Mouse (Mus musculus) midbrain, postnatal 0 days (tissue): ENCODE data around the gene Olfr1371. TPM values are rescaled to one million over a fixed set of nuclear protein-coding genes. Genes with fewer than 3 reads are reported as not detected.

Experiments used
- ATAC-seq: fragments of 200-750 bp; cut with Nextera tagmentation; 2 replicates; pipeline ENCODE4 v1.8.0; 2017; ENCODE audit warnings: moderate number of reproducible peaks, mild to moderate bottlenecking, moderate TSS enrichment, moderate library complexity; ENCODE audit not compliant: low FRiP score
- DNase-seq: peaks from one replicate; pipeline ENCODE4 v3.0.0-alpha.2; 2015; ENCODE audit warnings: low spot score
- H3K27ac ChIP-seq: fragments of 300-500 bp; sonication (generic); 2 replicates; pipeline ENCODE4 v1.5.1; 2014; ENCODE audit warnings: low read depth, mild to moderate bottlenecking, low read length, mixed read lengths
- H3K27me3 ChIP-seq: fragments of 300-500 bp; sonication (generic); 2 replicates; pipeline ENCODE4 v1.6.1; 2014; ENCODE audit warnings: low read length, control low read depth, mixed read lengths; ENCODE audit not compliant: insufficient read depth
- H3K36me3 ChIP-seq: fragments of 300-500 bp; sonication (generic); 2 replicates; pipeline ENCODE4 v1.6.1; 2014; ENCODE audit warnings: low read length, control low read depth, mixed read lengths; ENCODE audit not compliant: insufficient read depth
- H3K4me1 ChIP-seq: fragments of 300-500 bp; sonication (generic); 2 replicates; pipeline ENCODE4 v1.6.1; 2014; ENCODE audit warnings: mild to moderate bottlenecking, control low read depth, antibody characterized with exemption, low read length, mixed read lengths; ENCODE audit not compliant: insufficient read depth
- H3K4me2 ChIP-seq: fragments of 300-500 bp; sonication (generic); 2 replicates; pipeline ENCODE4 v1.6.1; 2014; ENCODE audit warnings: low read depth, mild to moderate bottlenecking, low read length, mixed read lengths; ENCODE audit not compliant: poor library complexity, severe bottlenecking
- H3K4me3 ChIP-seq: fragments of 300-500 bp; sonication (generic); 2 replicates; pipeline ENCODE4 v1.5.1; 2014; ENCODE audit warnings: low read depth, mild to moderate bottlenecking, low read length, moderate library complexity
- H3K9ac ChIP-seq: fragments of 300-500 bp; sonication (generic); replicated peaks from 2 replicates; pipeline ENCODE4 v1.6.1; 2014; ENCODE audit warnings: mild to moderate bottlenecking, low read length, moderate library complexity, mixed read lengths; ENCODE audit not compliant: poor library complexity, severe bottlenecking
- H3K9me3 ChIP-seq: fragments of 300-500 bp; sonication (generic); 2 replicates; pipeline ENCODE4 v1.6.1; 2016; ENCODE audit warnings: low read length, control low read depth
- CTCF ChIP-seq: IDR thresholded peaks from 2 replicates; pipeline ENCODE4 v1.5.1; 2016; ENCODE audit warnings: antibody characterized with exemption, mild to moderate bottlenecking
- WGBS: fragments of 180-500 bp; shearing (Covaris S2); extraction: QIAGEN DNeasy Blood & Tissue Kit; methylation state at CpG from one replicate; pipeline ENCODE4 v1.1.7; 2014; 5-methylcytosine and 5-hydroxymethylcytosine counted together
- polyA plus RNA-seq: library from polyadenylated mRNA; unstranded; fragments of >200 nt; fragmentation: Nextera tagmentation; extraction: Ambion mirVana; gene quantifications from 2 replicates; pipeline ENCODE4 v1.2.1, GENCODE M21; 2015
- total RNA-seq: library from RNA; depleted of rRNA; stranded (reverse); fragments of >200 nt; gene quantifications from 2 replicates; pipeline ENCODE4 v1.2.3, GENCODE M21; 2014; rRNA removed

Gene Olfr1371
- total RNA-seq (not detected in 2 replicates), polyA plus RNA-seq (not detected in 2 replicates)

- Histone ChIP-seq H3K4me2 (no peak within 1 kb of the TSS), H3K36me3 (no peaks in the 10 kb centered on the region), H3K4me1 (no peaks in the 10 kb centered on the region), H3K9me3 (no peaks in the 10 kb centered on the region), H3K27ac (no peak within 1 kb of the TSS), H3K4me3 (no peak within 1 kb of the TSS), H3K27me3 (no peaks in the 10 kb centered on the region), H3K9ac (no peak within 1 kb of the TSS)
- DNase-seq (no peak), ATAC-seq (no peak)
- TF ChIP-seq CTCF = no peak
These were observed at the start of gene Olfr1371 for GRCm38 (mm10) chr11:52213887-52214286. TSS of gene Olfr1371 (minus strand) at chr11:52213987.

DNA sequence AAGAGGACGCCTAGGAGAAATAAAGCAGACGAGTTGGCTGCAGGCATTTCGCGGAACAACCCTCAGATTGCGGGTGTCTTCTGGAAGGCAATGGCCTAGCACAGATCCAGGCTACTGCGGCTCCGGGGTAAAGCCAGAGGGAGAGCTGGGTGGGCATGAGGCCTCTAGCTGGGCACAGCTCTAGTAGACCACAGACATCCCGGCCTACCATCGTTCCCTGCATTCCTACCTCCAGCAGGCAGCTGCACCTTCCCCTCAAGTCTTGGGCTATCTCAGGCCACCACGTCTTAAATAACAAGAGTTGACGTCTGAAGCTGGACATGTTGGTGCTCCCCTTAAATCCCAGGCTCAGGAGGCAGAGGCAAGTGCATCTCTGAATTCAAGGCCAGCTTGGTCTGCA lies 48.6 kb upstream of the Olfr1371 start:
- WGBS = 96% methylated on average over 11 of the region's 11 CpGs
- H3K4me2 ChIP-seq = no peak overlapping the region

GRCm38 (mm10) chr11:52261937-52262336 lies 48.1 kb upstream of the Olfr1371 start:
- DNase-seq (no peak), ATAC-seq (no peak)
- peak; percentile 64 for TF ChIP-seq CTCF
- Histone ChIP-seq H3K27me3 (no peaks in the 10 kb centered on the region), H3K9ac (no peak overlapping the region), H3K4me3 (no peak overlapping the region), H3K9me3 (no peaks in the 10 kb centered on the region), H3K27ac (no peak overlapping the region), H3K36me3 (no peaks in the 10 kb centered on the region), H3K4me1 (no peaks in the 10 kb centered on the region), H3K4me2 (no peak overlapping the region)
- WGBS = 61% methylated on average over 5 of the region's 5 CpGs

More for the DNA sequence above, 48.6 kb upstream of the Olfr1371 start:
- no peak for TF ChIP-seq CTCF
- no peak for DNase-seq
- Histone ChIP-seq H3K9me3 (no peaks in the 10 kb centered on the region), H3K4me3 (no peak overlapping the region), H3K27me3 (no peaks in the 10 kb centered on the region), H3K4me1 (no peaks in the 10 kb centered on the region), H3K27ac (no peak overlapping the region), H3K36me3 (no peaks in the 10 kb centered on the region), H3K9ac (no peak overlapping the region)
- ATAC-seq = no peak

GRCm38 (mm10) chr11:52260878-52261277 lies 47.1 kb upstream of the Olfr1371 start:
- Histone ChIP-seq H3K27ac (no peak overlapping the region), H3K9ac (no peak overlapping the region), H3K36me3 (no peaks in the 10 kb centered on the region), H3K9me3 (no peaks in the 10 kb centered on the region), H3K4me3 (no peak overlapping the region), H3K4me2 (no peak overlapping the region), H3K4me1 (no peaks in the 10 kb centered on the region), H3K27me3 (no peaks in the 10 kb centered on the region)
- TF ChIP-seq CTCF = no peak
- ATAC-seq (no peak), DNase-seq (no peak)
- 61% methylated on average over 4 of the region's 4 CpGs for WGBS

- Histone ChIP-seq H3K4me3 (no peak overlapping the region), H3K27ac (no peak overlapping the region), H3K27me3 (no peaks in the 10 kb centered on the region), H3K36me3 (no peaks in the 10 kb centered on the region), H3K9me3 (no peaks in the 10 kb centered on the region), H3K4me1 (no peaks in the 10 kb centered on the region), H3K4me2 (no peak overlapping the region), H3K9ac (no peak overlapping the region)
- no peak for TF ChIP-seq CTCF
- no peak for DNase-seq
- ATAC-seq = no peak
- WGBS = 88% methylated on average over 5 of the region's 5 CpGs
These were observed 44.9 kb upstream of the Olfr1371 start for GRCm38 (mm10) chr11:52258711-52259110.

DNA sequence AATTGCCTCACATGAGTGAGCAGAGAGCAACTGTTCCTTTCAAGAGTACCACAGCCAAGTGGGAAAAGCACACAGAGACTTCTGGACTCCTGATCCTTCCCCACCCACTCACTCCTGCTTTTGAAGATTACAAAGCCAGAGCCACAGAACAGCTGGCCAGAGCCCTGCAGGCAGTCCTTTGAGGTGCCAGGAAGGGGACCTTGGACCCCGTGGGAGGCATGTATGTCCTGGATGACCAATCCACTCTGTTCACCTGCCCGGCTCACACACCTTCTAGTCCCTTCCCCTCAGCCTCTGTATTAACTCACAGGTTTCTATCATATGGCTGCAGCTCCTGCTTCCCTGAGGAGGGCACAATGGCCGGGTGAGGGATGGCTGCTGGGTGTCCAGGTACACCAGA lies 43.6 kb upstream of the Olfr1371 start:
- TF ChIP-seq CTCF = no peak
- no peak overlapping the region for H3K4me2 ChIP-seq
- no peaks in the 10 kb centered on the region for H3K4me1 ChIP-seq
- DNase-seq (no peak), ATAC-seq (no peak)
- H3K9ac ChIP-seq = no peak overlapping the region
- WGBS = 80% methylated on average over 3 of the region's 3 CpGs
- no peaks in the 10 kb centered on the region for H3K27me3 ChIP-seq
- no peaks in the 10 kb centered on the region for H3K9me3 ChIP-seq
- H3K36me3 ChIP-seq = no peaks in the 10 kb centered on the region
- H3K4me3 ChIP-seq = no peak overlapping the region
- no peak overlapping the region for H3K27ac ChIP-seq
